Mouse (Mus musculus): ENCODE measurements around the gene Nxt1.

Gene Nxt1

GRCm38 (mm10) chr2:148672199-148673096, at the start of gene Nxt1:
Nxt1 (plus strand) TSS chr2:148672601.
- DNase-seq (ENCODE audit: low read depth, low spot score) = peak; percentile 96

- no peak for DNase-seq (ENCODE audit: low read depth, low spot score)
Measured at GRCm38 (mm10) chr2:148623067-148623466, 49.3 kb upstream of the Nxt1 start.

GRCm38 (mm10) chr2:148624484-148624883, 47.9 kb upstream of the Nxt1 start:
- no peak for DNase-seq (ENCODE audit: low read depth, low spot score)

GRCm38 (mm10) chr2:148627011-148627471, 45.4 kb upstream of the Nxt1 start:
- peak; percentile 48 for DNase-seq (ENCODE audit: low read depth, low spot score)

DNA sequence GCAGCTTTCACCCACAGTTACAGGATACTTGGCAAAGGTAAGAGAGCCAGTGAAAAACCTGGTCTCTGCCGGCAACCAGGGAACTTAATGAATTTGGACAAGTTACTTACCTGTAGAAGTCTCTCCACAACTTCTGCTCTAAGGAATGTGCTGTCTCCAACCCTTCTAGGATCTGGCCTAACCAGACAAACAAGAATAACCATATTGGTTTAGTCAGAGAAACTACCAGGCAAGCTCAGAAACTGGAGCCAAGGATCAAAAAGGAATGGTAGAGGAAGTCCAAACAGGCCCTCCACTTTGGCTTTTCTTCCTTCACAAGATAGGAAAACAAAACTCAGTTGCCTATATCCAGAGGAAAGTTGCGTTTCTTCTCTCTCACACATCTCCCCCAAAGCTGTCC, 41.4 kb upstream of the Nxt1 start:
- DNase-seq (ENCODE audit: low read depth, low spot score) = no peak

- no peak for DNase-seq (ENCODE audit: low read depth, low spot score)
Measured at GRCm38 (mm10) chr2:148631602-148632001, 40.8 kb upstream of the Nxt1 start.

DNA sequence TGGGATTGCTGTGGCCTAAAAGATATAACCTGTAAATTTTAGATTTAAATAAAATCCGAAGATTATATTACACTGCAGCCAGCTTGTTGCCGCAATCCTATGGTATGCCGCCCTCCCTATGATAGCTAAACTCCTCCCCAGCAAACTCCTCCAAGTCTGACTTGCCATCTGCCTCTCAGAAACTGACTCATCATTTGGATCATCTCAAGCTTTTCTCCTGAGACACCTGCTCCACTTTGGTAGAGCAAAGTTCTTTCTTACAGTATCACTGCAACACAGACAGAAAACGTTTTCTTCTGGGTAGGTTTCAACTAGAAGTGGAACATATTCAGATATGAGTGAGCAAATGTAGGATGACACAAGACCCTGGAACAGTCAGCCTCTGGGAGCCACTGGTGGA, 37.9 kb upstream of the Nxt1 start:
- peak; percentile 92 for DNase-seq (ENCODE audit: low read depth, low spot score)

- DNase-seq (ENCODE audit: low read depth, low spot score) = no peak
Measured at GRCm38 (mm10) chr2:148642610-148643370, 29.6 kb upstream of the Nxt1 start.

DNA sequence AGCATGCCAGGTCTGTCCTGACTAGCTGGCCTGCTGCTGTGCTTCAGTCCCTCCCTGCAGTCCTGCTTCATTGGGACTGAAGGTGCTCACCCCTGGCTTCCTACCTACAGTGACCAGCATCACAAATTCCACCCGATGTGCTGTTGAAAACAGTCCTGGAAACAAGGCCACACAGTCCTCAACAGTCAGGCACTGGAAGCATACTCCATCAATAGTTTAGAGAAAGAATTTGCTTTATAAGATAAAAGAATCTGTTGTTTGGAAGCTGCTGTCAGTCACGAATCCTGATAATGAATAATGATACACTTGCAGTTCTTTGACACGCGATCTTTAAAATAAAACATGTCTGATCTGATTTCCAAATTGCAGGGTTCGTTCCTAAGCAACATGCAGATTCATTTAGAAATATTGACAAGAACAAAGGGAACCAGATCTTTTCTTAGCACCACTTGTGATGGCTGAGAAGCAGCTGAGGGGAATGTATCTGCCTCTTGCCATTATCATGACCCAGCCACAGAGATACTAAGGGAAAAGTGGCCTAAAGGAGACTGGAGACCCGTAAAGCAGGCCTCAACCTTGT, 27.9 kb upstream of the Nxt1 start:
- peak; percentile 44 for DNase-seq (ENCODE audit: low read depth, low spot score)

GRCm38 (mm10) chr2:148650587-148651357, 21.6 kb upstream of the Nxt1 start:
- DNase-seq (ENCODE audit: low read depth, low spot score) = no peak

DNA sequence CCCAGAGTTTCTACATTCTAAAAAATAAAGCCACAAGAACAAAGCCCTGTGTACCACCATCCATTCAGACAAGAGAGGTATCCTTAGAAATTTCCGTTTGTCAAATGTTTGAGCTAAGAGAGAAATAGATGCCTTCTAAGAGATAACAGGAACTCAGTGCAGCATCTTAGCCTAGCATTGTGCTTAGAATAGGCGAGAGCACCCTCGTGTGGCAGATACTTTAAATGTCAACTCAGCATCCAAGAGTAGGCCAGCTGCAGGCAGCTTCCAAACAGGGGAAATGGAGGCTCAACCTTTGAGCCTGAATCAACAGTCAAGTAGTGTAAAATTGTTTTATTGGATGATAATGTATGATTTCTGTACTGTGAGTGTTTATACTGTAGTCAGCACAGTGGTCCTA, 17.4 kb upstream of the Nxt1 start:
- DNase-seq (ENCODE audit: low read depth, low spot score) = peak; percentile 66

DNA sequence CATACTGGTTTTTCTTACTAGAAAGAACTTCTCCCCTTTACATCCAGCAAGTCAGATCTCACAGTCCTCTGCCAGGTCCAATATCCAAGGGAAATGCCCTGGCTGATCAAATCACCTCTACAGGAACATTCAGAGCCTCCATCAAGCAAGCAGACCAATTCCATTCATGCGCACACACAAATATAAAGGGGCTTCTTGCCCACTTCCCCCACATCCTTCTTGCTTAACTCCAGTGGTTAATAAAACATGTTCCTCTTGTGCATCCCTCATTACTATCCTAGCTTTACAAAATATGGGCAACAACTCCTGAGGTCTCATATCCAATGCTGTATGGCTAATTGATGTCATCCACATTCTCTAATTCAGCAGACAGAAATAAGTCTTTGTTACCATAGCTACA, 8.9 kb upstream of the Nxt1 start:
- no peak for DNase-seq (ENCODE audit: low read depth, low spot score)

- DNase-seq (ENCODE audit: low read depth, low spot score) = peak; percentile 78
Measured at GRCm38 (mm10) chr2:148677801-148678200, 5.4 kb downstream of the Nxt1 start.

- DNase-seq (ENCODE audit: low read depth, low spot score) = peak; percentile 81
Measured at GRCm38 (mm10) chr2:148679346-148679745, 6.9 kb downstream of the Nxt1 start.

- peak; percentile 98 for DNase-seq (ENCODE audit: low read depth, low spot score)
Measured at GRCm38 (mm10) chr2:148680775-148681291, 8.4 kb downstream of the Nxt1 start, which contains the start of gene Gzf1. Gzf1 (plus strand) TSS chr2:148681023.

GRCm38 (mm10) chr2:148681461-148681891, 9.1 kb downstream of the Nxt1 start:
- DNase-seq (ENCODE audit: low read depth, low spot score) = no peak

DNA sequence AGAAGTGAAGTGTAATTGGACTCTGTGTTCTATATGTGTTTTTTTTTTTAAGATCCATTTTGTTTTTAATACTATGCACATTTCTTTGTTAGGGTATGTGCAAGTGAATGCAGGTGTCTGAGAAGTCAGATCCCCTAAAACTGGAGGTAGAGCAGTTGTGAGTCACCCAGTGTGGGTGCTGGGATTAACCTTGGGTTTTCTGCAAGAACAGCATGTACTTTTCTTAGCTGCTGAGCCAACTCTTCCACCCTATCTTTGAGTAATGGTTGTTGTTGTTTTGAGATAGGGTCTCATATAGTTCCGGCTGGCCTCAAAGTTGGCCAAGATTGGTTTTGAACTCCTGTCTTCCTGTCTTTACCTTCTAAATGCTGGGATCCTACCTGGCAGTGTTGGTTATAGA, 10.6 kb downstream of the Nxt1 start:
- DNase-seq (ENCODE audit: low read depth, low spot score) = no peak

DNA sequence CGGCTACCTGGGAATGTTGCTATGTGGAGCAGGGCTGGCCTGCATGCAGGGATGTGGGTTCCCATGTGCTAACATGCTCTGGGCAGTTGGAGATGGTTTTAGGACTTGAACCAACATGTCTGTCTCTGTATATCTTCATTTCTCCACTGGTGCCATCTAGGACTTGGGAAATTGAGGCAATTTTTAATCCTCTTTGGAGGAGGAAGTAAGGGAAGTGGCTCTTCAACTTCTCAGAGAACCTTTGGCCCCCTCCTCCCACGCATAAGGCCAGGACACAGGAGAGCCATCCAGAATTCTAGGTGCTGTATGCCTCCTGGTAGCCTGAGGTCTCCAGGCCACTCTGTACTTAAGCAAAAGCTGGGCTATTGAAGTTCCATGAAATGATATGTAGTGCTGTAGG, 12.6 kb downstream of the Nxt1 start:
- DNase-seq (ENCODE audit: low read depth, low spot score) = no peak

- DNase-seq (ENCODE audit: low read depth, low spot score) = no peak
Measured at GRCm38 (mm10) chr2:148685709-148686108, 13.3 kb downstream of the Nxt1 start.

GRCm38 (mm10) chr2:148686862-148687261, 14.5 kb downstream of the Nxt1 start:
- no peak for DNase-seq (ENCODE audit: low read depth, low spot score)

GRCm38 (mm10) chr2:148687971-148688370, 15.6 kb downstream of the Nxt1 start:
- DNase-seq (ENCODE audit: low read depth, low spot score) = no peak
